Mouse (Mus musculus): ENCODE data around the gene Chrna3. TPM values are rescaled to one million over a fixed set of nuclear protein-coding genes. Genes with fewer than 3 reads are reported as not detected.

Gene Chrna3
- polyA plus RNA-seq (2012; rRNA removed) = 0.52 and 0.71 TPM in 2 replicates

GRCm38 (mm10) chr9:55026275-55026663 lies at the start of gene Chrna3:
TSS of gene Chrna3 (minus strand) at chr9:55026562.

GRCm38 (mm10) chr9:55048211-55048880 lies 22.0 kb upstream of the Chrna3 start, which contains the start of gene Chrnb4:
TSS of gene Chrnb4 (minus strand) at chr9:55048779.

DNA sequence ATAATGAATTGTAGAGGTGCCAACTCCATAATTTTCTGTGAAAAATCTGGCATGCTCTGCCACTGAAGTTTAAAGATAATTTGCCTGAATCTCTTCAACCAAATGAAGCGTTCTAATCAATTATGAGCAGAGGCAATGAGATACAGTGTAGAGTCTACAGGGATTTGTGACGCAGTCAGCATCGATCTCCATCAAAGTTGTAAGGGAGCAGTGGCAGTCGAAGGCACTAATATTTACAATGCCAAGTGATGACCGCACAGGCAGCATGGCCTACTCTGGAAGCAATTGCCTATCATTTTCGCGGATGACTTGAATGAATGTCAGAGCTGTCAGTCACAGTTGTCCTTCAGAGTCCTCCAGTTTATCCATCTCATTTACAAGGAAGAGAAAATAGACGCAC lies 45.7 kb downstream of the Chrna3 start, which contains the start of gene Chrna5:
TSS of gene Chrna5 (plus strand) at position 207 of the 400 bp plus-strand sequence.

Other genes starting within 250 kb of the Chrna3 start
- 0.16 and 0.57 TPM in 2 replicates for gene Ireb2, start 162.8 kb downstream of the Chrna3 start, polyA plus RNA-seq (2012; rRNA removed)
- gene Hykk, start 109.3 kb downstream of the Chrna3 start, polyA plus RNA-seq (2012; rRNA removed) = 0.11 and 0.29 TPM in 2 replicates
- gene Psma4, start 75.8 kb downstream of the Chrna3 start, polyA plus RNA-seq (2012; rRNA removed) = 4.7 and 6.8 TPM in 2 replicates
- gene AY074887, start 75.6 kb downstream of the Chrna3 start, polyA plus RNA-seq (2012; rRNA removed) = not detected in 2 replicates
- 0.02 TPM in 1 of 2 replicates, not detected in the other for gene Chrna5, start 45.7 kb downstream of the Chrna3 start, polyA plus RNA-seq (2012; rRNA removed)
- gene Chrnb4, start 22.2 kb upstream of the Chrna3 start, polyA plus RNA-seq (2012; rRNA removed) = 1.2 and 1.3 TPM in 2 replicates
- gene Ube2q2, start 122.3 kb upstream of the Chrna3 start, polyA plus RNA-seq (2012; rRNA removed) = 6.3 and 7.2 TPM in 2 replicates
- 3.1 and 3.2 TPM in 2 replicates for gene Fbxo22, start 182.4 kb upstream of the Chrna3 start, polyA plus RNA-seq (2012; rRNA removed)

All from stomach, adult 2 months (tissue).